Mouse (Mus musculus) retina, embryonic 14.5 days (tissue): ENCODE measurements at regions not wholly inside any gene's neighbourhood (a gene's known extent, or its start where the extent isn't known, plus 50 kb on each side); places are given as distances from the start of the nearest gene placed in this dataset.
"Not testable (repeated sequence)": the region's sequence is repeated elsewhere in the genome, so short reads cannot be mapped to it uniquely, and the experiment has no call there.

Experiments
- DNase-seq: peaks from one replicate; pipeline ENCODE4 v3.0.0-alpha.2; 2015; ENCODE audit warnings: low spot score

DNA sequence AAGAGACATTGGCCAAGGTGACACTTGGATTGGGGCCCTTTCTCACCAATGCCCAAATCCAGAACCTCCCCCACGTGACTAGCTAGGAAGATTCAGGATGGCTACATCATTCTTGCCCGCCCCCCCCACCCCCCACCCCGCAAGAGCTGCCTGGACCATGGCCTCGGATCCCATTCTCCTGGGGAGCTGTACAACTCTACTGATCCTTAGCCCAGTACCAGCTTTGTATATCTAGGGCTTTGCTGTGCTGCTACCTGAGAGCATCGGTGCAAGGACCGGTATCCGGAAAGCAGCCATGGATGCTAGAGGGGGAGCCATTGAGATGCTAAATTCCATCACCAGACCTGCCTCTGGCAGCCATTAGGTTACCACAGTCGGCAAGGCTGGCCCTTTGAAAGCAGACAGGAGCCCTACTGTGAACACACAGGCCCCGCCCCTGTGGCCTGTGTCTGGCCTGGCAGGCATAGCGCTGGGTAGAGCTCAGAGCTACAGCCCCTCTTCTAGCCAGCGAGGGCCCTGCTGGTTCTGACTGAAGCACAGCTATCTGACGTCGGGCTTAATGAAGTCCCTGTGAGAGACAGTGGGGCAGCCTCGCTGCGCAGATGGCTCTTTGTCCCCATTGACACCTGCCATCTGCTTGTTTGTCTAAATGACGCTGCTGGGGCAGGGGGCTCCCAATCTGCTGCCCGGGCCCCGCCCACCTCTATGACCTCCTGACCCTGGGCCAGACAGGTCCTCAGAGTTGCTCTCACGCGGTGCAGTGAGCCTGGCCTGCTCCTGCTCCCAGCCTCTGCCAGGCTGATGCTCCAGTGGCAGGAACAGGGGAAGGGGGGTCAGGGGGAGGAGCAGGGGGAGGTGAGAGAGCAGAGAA is 128.9 kb downstream of the Dll1 start:
- peak; percentile 87 for DNase-seq

- no peak for DNase-seq
Observed at GRCm38 (mm10) chr17:15242976-15243635, 133.6 kb downstream of the Dll1 start.

DNA sequence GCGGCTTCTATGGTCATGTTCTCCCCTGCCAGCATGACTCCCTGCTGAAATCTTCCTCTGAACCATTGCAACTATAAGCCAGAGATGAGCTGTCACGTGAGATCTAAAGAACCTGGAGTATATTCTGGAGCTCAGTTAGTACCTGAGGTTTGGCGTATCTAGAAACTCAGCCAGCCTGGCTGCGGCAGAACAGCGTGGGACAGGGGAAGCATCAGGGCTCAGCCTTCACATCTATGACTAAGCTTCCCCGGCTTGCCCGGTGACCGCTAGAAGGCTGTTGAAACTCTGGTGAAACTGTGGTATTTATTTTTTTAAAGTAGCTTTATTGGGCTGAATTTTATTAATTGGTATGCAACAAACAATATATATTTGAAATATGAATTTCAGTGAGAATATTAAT is 134.3 kb downstream of the Dll1 start:
- no peak for DNase-seq

- DNase-seq, result no peak
Observed at GRCm38 (mm10) chr17:15241491-15241890, 135.2 kb downstream of the Dll1 start.

DNA sequence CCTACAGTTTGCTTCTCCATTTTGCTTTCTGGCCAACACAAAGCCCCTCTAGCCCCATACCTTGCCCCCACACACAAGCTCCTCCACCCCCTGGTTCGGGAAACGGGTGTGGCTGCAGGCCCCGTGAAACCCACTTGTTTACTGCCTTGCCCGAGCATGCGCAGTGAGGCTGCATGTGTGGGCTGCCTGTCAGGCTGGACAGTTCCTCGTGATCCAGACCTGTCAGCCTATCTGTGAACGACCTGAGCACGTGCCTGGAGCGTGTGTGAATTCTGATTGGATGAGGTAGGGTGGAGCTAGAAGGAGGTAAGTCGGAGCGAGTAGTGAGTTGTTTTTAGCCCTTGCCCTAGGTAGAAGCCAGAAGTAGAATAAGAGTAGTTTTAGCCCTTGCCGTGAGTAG is 136.0 kb downstream of the Dll1 start:
- not testable (repeated sequence) for DNase-seq

DNA sequence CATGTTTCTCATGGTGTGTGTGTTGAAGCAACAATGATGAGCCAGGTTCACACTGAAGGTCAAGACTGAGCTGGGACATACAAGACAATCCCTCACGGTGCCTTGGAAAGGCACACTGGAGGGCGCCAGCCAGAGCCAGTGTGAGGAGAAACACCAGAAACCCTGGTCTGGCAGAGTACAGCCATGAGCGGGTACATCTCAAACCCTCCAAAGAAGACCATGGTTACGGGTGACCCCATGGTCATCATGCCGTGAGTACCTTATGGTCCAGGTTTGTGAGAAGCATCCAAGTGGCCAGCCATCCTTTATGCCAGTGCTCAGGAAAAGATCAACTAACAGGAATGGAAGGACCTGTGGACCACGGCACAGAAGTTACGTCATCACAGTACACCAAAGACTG is 136.7 kb downstream of the Dll1 start:
- DNase-seq, result no peak

- no peak for DNase-seq
Observed at GRCm38 (mm10) chr17:15235041-15235440, 141.6 kb downstream of the Dll1 start.

GRCm38 (mm10) chr17:15231175-15231574 is 145.5 kb downstream of the Dll1 start:
- no peak for DNase-seq

DNA sequence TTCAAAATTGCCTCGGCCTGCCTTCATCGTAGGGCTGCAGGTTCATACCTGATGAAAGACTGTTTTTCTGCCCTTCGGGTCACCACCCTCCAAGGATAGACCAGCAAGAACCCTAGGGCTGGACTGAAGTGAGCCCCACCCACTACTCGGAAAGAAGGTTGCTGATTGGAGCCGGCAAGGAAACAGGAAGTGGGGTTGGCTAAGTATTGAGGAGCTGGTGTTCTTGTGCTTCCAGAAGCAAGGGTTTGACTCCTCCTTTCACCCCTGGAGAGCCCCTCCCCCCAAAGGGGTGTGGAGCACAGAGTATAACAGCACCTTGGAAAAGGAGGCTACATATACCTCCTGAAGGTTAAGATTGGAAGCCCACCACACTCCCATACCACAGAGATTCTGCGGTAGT is 147.5 kb downstream of the Dll1 start:
- DNase-seq, result no peak

DNA sequence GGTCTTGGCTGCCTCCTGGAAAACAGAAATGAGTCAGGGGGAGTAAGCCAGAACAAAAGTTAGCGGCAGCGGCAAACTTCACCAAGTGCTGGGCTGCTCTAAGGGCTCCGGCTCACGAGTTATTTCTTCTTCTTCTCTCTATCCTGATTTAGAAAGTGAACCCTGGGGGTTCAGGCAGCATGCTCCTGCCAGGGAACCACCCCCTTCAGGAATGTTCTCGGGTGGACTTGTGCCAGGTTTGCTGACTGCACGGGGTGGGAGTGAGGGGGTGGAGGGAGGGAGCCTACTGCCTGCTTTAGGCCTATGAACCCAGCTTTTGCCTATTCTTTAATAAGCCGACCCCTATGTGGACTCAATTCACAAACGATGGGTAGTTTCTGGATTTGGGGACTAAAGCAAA is 148.6 kb downstream of the Dll1 start:
- DNase-seq, result no peak

- no peak for DNase-seq
Observed at GRCm38 (mm10) chr17:15223826-15224225, 152.8 kb downstream of the Dll1 start.

- DNase-seq, result no peak
Observed at GRCm38 (mm10) chr17:15222923-15223322, 153.7 kb downstream of the Dll1 start.

DNA sequence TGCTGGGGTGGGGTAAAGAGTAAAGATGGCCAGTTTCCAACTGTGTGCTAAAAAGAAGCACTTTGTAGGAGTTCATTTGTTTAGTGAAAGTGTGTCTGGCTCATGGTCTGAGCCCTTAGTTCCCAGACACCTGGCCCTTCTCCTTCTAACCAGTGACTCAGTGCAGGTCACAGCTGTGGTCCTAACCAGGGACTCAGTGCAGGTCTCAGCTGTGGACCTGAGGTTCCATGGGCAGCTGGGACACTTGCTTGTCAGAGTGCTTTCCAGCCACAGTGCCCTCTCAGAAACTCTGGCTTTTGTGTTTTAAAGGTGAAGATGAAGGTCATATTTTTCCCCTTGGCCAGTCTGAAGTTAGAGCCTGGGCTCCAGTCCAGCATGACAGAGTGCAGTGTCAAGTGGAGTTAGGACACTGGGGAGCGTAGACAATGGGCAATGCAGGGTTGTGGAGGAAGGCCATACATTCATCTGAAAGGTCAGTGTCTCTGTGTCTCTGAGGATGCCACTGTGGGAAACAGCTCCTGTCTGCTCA is 162.5 kb downstream of the Dll1 start:
- no peak for DNase-seq

- no peak for DNase-seq
Observed at GRCm38 (mm10) chr17:15208808-15209173, 167.5 kb upstream of the Gm3448 start.

GRCm38 (mm10) chr17:15208030-15208807 is 166.9 kb upstream of the Gm3448 start:
- peak; percentile 79 for DNase-seq

GRCm38 (mm10) chr17:15207182-15208029 is 166.1 kb upstream of the Gm3448 start:
- DNase-seq, result peak; percentile 44

- DNase-seq, result no peak
Observed at GRCm38 (mm10) chr17:15205799-15206198, 164.5 kb upstream of the Gm3448 start.

GRCm38 (mm10) chr17:15204524-15204923 is 163.2 kb upstream of the Gm3448 start:
- DNase-seq, result peak; percentile 24

DNA sequence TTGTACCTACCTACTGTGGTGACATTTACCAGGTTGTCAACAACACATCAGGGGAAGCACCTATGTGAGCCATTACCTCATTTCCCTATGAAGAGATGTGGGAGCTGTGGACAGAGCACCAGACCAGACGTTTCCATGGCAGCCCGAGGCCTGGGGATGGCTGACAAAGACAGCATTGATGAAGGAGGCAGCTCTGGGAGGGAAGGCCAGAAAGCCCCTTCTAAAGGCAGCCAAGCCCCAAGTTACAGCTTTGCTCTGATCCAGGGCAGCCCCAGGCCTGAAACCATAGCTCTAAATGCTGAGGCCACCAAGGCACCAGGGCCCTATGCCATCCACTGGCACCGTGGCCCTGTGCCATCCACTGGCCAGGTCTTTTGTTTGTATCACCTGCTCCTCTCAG is 157.9 kb upstream of the Gm3448 start:
- no peak for DNase-seq

- DNase-seq, result no peak
Observed at GRCm38 (mm10) chr17:15197361-15197760, 156.0 kb upstream of the Gm3448 start.

GRCm38 (mm10) chr17:15195819-15196218 is 154.5 kb upstream of the Gm3448 start:
- no peak for DNase-seq
